Mouse (Mus musculus): ENCODE data around the gene Ube2i. TPM values are rescaled to one million over a fixed set of nuclear protein-coding genes. Genes with fewer than 3 reads are reported as not detected.
"Not testable (repeated sequence)": the region's sequence is repeated elsewhere in the genome, so short reads cannot be mapped to it uniquely, and the experiment has no call there.

Gene Ube2i
- polyA plus RNA-seq, 1 experiment from 2014 or later = 522 TPM

DNA sequence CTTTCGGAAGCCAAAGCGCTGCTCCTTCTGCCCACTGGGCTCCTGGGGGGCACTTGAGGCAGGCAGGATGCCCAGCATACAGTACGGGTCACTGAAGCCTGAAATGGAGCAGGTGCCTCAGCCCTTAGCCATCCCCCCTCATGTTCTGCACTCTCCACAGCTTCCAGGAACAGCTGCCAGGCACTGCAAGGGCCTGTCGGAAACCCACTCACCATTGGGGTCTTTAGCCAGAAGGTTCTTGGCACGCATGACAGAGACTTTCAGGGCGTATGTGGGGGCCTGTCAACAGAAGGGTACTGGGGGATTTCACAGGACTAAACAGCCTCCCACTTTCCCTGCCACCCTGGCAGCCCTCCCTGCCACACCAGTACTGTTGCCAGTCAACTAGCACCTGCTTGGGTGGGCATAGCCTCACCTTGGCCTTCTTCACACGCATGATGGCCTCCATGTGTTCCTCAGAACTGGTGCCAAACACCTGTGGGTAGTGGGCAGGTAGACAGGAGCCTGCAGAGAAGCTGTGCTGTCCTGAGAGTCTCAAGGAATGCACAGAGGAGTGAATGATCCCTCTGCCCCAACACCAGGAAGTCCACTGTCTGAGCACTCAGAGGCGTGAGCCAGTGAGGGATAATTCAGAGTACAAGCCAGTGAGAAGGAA lies 24.1 kb downstream of the Ube2i start:
- Histone ChIP-seq H3K4me3 (no peak overlapping the region), H3K27ac (no peak overlapping the region), H3K9ac (no peak overlapping the region), H3K4me2 (no peak overlapping the region), H3K27me3 (peaks cover 46% of the 10 kb centered on the region), H3K9me3 (no peaks in the 10 kb centered on the region), H3K36me3 (no peaks in the 10 kb centered on the region), H3K4me1 (peaks cover 4% of the 10 kb centered on the region; the same call in 1 of the 2 replicates)
- WGBS = 77% methylated on average over 8 of the region's 8 CpGs
- ATAC-seq (ENCODE audit: insufficient number of reproducible peaks, low FRiP score, low TSS enrichment, low read depth) = no peak

- 76% methylated on average over 18 of the region's 18 CpGs for WGBS
- Histone ChIP-seq H3K27ac (no peak overlapping the region), H3K27me3 (peaks cover 26% of the 10 kb centered on the region; the same call in 1 of the 2 replicates), H3K9me3 (no peaks in the 10 kb centered on the region), H3K9ac (no peak overlapping the region), H3K4me1 (peaks cover 4% of the 10 kb centered on the region; the same call in 1 of the 2 replicates), H3K4me3 (no peak overlapping the region), H3K4me2 (no peak overlapping the region), H3K36me3 (peaks cover 15% of the 10 kb centered on the region)
- no peak for ATAC-seq (ENCODE audit: insufficient number of reproducible peaks, low FRiP score, low TSS enrichment, low read depth)
Observed at GRCm38 (mm10) chr17:25248033-25248750, 26.2 kb downstream of the Ube2i start.

- H3K4me1 ChIP-seq = peaks cover 22% of the 10 kb centered on the region
- peaks cover 23% of the 10 kb centered on the region for H3K36me3 ChIP-seq
- H3K4me2 ChIP-seq = no peak overlapping the region
- no peak overlapping the region for H3K4me3 ChIP-seq
- H3K27me3 ChIP-seq = no peaks in the 10 kb centered on the region
- H3K27ac ChIP-seq = no peak overlapping the region
- ATAC-seq (ENCODE audit: insufficient number of reproducible peaks, low FRiP score, low TSS enrichment, low read depth) = no peak
- H3K9me3 ChIP-seq = no peaks in the 10 kb centered on the region
- 72% methylated on average over 16 of the region's 16 CpGs for WGBS
- H3K9ac ChIP-seq = no peak overlapping the region
Observed at GRCm38 (mm10) chr17:25244239-25244638, 30.2 kb downstream of the Ube2i start.

DNA sequence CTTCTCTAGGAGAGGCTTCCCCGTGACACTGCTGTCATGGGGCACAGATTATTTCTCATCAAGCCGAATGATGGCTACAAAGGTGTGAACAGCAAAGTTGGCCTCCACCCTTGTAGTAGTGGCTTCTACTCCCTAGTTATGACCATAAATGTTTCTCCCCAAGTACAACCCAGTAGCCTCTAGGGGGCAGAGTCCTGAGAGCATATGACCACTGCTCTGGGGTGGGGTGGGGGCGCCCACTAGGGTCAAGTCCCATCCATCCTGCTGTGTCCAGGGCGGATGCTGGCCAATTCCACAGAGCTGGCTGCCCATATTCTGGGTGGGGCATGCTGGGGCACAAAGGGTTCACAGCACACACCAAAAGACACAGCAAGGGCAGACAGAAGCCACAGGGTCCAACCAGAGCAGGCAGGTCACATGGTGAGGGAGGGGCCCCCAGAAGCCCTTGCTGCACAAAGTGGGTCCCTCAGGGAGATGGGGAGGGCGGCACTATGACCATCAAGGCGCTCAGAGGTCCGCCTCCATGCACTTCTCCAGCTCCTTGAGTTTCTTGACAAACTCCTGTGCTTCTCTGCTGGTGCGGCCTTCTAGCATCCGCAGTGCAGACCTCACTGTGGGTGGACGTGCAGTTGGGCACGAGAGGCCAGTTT lies 31.2 kb downstream of the Ube2i start:
- H3K9me3 ChIP-seq = no peaks in the 10 kb centered on the region
- ATAC-seq (ENCODE audit: insufficient number of reproducible peaks, low FRiP score, low TSS enrichment, low read depth) = no peak
- peaks cover 23% of the 10 kb centered on the region for H3K36me3 ChIP-seq
- peaks cover 23% of the 10 kb centered on the region for H3K4me1 ChIP-seq
- no peak overlapping the region for H3K27ac ChIP-seq
- H3K9ac ChIP-seq = no peak overlapping the region
- no peak overlapping the region for H3K4me3 ChIP-seq
- H3K4me2 ChIP-seq = no peak overlapping the region
- no peaks in the 10 kb centered on the region for H3K27me3 ChIP-seq
- 90% methylated on average over 11 of the region's 11 CpGs for WGBS

DNA sequence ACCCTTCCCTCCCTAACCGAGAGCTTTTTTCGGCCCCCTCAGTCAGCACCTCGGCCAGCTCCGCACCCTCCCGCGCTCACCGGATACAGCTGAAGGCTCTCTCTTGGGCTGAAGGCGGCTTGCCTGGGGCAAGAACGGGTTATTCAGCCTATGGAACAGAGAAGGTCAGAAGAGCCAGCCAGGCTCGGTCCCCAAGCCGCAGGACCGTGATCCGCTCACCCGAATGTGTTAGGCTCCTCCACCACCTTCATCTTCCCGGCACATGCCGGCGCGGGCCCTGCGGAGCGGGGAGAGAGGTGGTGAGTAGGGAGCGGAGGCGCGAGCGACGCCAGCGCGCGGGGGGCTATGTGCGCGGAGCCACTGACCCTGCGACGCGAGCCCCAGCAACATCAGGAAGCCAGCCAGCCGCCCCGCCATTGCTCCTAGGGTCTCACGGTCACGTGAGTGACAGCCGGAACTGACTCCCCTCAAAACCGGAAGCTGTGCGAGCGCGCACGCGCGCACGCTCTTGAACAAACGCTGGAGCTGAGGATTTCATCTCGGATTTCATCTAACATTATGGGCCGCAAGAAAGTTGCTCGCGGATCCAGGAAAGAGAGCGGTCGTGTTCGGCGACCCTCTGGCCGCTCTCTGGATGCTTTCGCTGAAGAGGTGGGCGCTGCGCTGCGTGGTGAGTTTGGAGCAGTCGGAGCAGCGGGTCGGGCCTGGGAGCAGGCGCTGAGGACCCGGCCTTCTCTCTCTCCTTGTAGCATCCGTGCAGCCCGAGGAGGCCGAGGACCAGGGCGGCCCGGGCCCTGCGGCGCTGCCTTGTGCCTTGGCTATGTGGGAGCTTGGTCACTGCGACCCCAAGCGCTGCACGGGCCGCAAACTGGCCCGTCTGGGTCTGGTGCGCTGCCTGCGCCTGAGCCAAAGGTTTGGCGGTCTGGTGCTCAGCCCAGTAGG lies 34.5 kb downstream of the Ube2i start, which contains the start of the genes Gnptg and Tsr3:
TSS of gene Gnptg (minus strand) at position 430 of the 942 bp plus-strand sequence.
TSS of gene Tsr3 (plus strand) at position 476 of the 942 bp plus-strand sequence.
- ATAC-seq (ENCODE audit: insufficient number of reproducible peaks, low FRiP score, low TSS enrichment, low read depth) = peak; percentile 80; the same call in 1 of the 2 replicates
- Histone ChIP-seq H3K27me3 (no peaks in the 10 kb centered on the region), H3K9me3 (no peaks in the 10 kb centered on the region), H3K4me1 (peaks cover 23% of the 10 kb centered on the region), H3K9ac (peak within 1 kb of the TSS; percentile 90), H3K4me3 (peak within 1 kb of the TSS; percentile 99), H3K36me3 (peaks cover 34% of the 10 kb centered on the region), H3K4me2 (peak within 1 kb of the TSS; percentile 93), H3K27ac (peak within 1 kb of the TSS; percentile 92)
- WGBS = under 1% methylated on average over 80 of the region's 80 CpGs

DNA sequence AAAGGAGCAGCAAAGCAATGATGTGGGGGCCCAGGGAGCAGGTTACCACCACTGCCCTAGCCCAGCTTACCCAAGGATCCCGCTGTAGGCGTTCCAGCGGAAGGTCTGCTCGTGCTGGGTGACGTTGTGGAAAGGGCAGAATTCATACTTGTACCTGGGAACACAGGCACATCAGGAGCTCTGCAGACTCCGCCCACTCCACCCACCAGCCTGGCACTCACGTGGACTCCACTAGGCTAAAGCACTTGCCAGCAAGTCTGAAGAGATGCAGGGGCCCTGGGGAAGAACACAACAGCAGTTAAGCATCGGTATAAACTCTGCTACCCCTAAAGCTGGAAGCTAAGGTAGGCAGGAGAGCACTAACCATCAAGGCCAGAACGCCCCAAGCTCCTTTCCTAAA lies 38.8 kb downstream of the Ube2i start:
- no peak for ATAC-seq (ENCODE audit: insufficient number of reproducible peaks, low FRiP score, low TSS enrichment, low read depth)
- 77% methylated on average over 9 of the region's 9 CpGs for WGBS
- Histone ChIP-seq H3K36me3 (peaks cover 28% of the 10 kb centered on the region), H3K4me2 (no peak overlapping the region), H3K4me3 (no peak overlapping the region), H3K9me3 (no peaks in the 10 kb centered on the region), H3K27me3 (no peaks in the 10 kb centered on the region), H3K27ac (no peak overlapping the region), H3K4me1 (peaks cover 10% of the 10 kb centered on the region), H3K9ac (no peak overlapping the region)

GRCm38 (mm10) chr17:25231621-25232020 lies 42.8 kb downstream of the Ube2i start:
- WGBS = 95% methylated on average over 8 of the region's 11 CpGs
- H3K36me3 ChIP-seq = peaks cover 60% of the 10 kb centered on the region
- not testable (repeated sequence) for ATAC-seq (ENCODE audit: insufficient number of reproducible peaks, low FRiP score, low TSS enrichment, low read depth)

DNA sequence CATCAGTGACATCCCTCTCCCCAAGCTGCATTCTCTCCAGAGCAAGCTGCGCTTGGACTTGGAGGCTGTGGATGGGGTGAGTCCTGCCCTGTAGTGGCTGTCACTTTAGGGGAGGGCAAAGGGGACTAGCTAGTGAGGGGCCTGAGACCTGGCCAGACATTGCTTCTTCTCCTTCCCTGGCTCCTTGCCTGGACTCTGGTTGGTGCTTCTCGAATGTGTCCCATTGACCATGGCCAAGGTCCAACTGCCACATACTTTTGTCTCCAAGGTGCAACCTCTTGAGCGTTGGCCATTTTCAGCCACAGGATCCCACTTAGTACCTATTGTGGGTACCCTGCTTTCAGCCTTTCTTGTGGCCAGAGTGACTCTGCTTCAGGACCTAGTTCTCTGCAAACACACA lies 43.7 kb downstream of the Ube2i start:
- no peak overlapping the region for H3K27ac ChIP-seq
- H3K4me1 ChIP-seq = no peaks in the 10 kb centered on the region
- no peak overlapping the region for H3K4me3 ChIP-seq
- H3K9ac ChIP-seq = no peak overlapping the region
- no peak for ATAC-seq (ENCODE audit: insufficient number of reproducible peaks, low FRiP score, low TSS enrichment, low read depth)
- peaks cover 64% of the 10 kb centered on the region for H3K36me3 ChIP-seq
- 98% methylated on average over 3 of the region's 3 CpGs for WGBS
- H3K9me3 ChIP-seq = no peaks in the 10 kb centered on the region
- H3K4me2 ChIP-seq = no peak overlapping the region
- H3K27me3 ChIP-seq = no peaks in the 10 kb centered on the region

More at GRCm38 (mm10) chr17:25231621-25232020, 42.8 kb downstream of the Ube2i start:
- H3K27ac ChIP-seq, H3K4me2 ChIP-seq, H3K9me3 ChIP-seq, H3K9ac ChIP-seq, H3K4me1 ChIP-seq, H3K27me3 ChIP-seq, H3K4me3 ChIP-seq: not testable (repeated sequence)

- H3K4me1 ChIP-seq; H3K4me2 ChIP-seq; H3K9ac ChIP-seq; H3K9me3 ChIP-seq; H3K27ac ChIP-seq; H3K27me3 ChIP-seq; H3K4me3 ChIP-seq; ATAC-seq (ENCODE audit: insufficient number of reproducible peaks, low FRiP score, low TSS enrichment, low read depth): not testable (repeated sequence)
- whole genome bisulfite sequencing = 70% methylated on average over 16 of the region's 17 CpGs
- H3K36me3 ChIP-seq = peaks cover 63% of the 10 kb centered on the region
Observed at GRCm38 (mm10) chr17:25230014-25230655, 44.3 kb downstream of the Ube2i start.

- no peak overlapping the region for H3K4me3 ChIP-seq
- no peak overlapping the region for H3K27ac ChIP-seq
- no peak overlapping the region for H3K9ac ChIP-seq
- H3K27me3 ChIP-seq = no peaks in the 10 kb centered on the region
- 81% methylated on average over 5 of the region's 5 CpGs for WGBS
- no peak for ATAC-seq (ENCODE audit: insufficient number of reproducible peaks, low FRiP score, low TSS enrichment, low read depth)
- no peaks in the 10 kb centered on the region for H3K4me1 ChIP-seq
- H3K9me3 ChIP-seq = no peaks in the 10 kb centered on the region
- H3K4me2 ChIP-seq = no peak overlapping the region
- peaks cover 62% of the 10 kb centered on the region for H3K36me3 ChIP-seq
Observed at GRCm38 (mm10) chr17:25227991-25228390, 46.4 kb downstream of the Ube2i start.

- Histone ChIP-seq H3K27me3 (no peaks in the 10 kb centered on the region), H3K4me1 (peaks cover 16% of the 10 kb centered on the region), H3K4me3 (no peak overlapping the region), H3K4me2 (no peak overlapping the region), H3K9ac (no peak overlapping the region), H3K36me3 (peaks cover 54% of the 10 kb centered on the region), H3K9me3 (no peaks in the 10 kb centered on the region), H3K27ac (no peak overlapping the region)
- ATAC-seq (ENCODE audit: insufficient number of reproducible peaks, low FRiP score, low TSS enrichment, low read depth) = no peak
- WGBS = 84% methylated on average over 4 of the region's 4 CpGs
Observed at GRCm38 (mm10) chr17:25225659-25226058, 48.8 kb downstream of the Ube2i start.

All from limb, embryonic 15.5 days (tissue).